Mouse (Mus musculus) cerebellum, adult 2 months (tissue): ENCODE measurements at regions not wholly inside any gene's neighbourhood (a gene's known extent, or its start where the extent isn't known, plus 50 kb on each side); places are given as distances from the start of the nearest gene placed in this dataset.

ENCODE experiments used
- CTCF ChIP-seq: fragments of 200-500 bp; IDR thresholded peaks from 2 replicates; pipeline ENCODE4 v1.5.1; 2011; ENCODE audit warnings: low read depth, mild to moderate bottlenecking, control low read depth, low read length, moderate library complexity, borderline replicate concordance; ENCODE audit not compliant: insufficient read depth
- POLR2A ChIP-seq: fragments of 200-500 bp; IDR thresholded peaks from 2 replicates; pipeline ENCODE4 v1.6.1; 2011; ENCODE audit warnings: low read length, control low read depth, borderline replicate concordance; ENCODE audit not compliant: insufficient read depth

DNA sequence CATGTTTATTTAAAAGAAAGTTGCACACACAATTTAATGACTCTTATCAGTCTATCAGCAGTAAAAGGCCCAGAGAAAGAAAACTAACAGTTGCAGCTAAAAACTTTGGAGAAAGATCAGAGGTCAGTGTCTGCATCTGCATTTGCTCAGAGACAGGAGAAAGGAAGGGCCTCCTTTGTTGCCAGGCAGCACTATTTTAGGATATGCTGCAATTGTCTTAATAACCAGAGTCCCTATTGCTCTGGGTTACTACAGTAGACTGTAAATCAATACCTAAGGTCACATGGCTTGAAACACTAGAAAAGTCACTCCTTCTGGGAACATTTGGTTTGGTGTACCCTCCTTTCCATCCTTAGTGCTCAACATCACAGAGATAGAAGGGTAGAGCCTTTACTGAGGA, 175.7 kb downstream of the Hdgfl1 start:
- TF ChIP-seq CTCF = no peak
- no peak for TF ChIP-seq POLR2A
